Mouse (Mus musculus): ENCODE results near the gene Rbp3.

Gene Rbp3

GRCm38 (mm10) chr14:33972679-33973078 is 18.9 kb downstream of the Rbp3 start:
- in situ Hi-C loops (cut with MboI, MseI): no loop called here

- in situ Hi-C loops (cut with MboI, MseI): no loop called here
Measured at GRCm38 (mm10) chr14:33974752-33975151, 20.9 kb downstream of the Rbp3 start.

GRCm38 (mm10) chr14:33977748-33978147 is 23.9 kb downstream of the Rbp3 start:
- in situ Hi-C loops (cut with MboI, MseI): no loop called here

- in situ Hi-C loops (cut with MboI, MseI): no loop called here
Measured at GRCm38 (mm10) chr14:33978604-33979059, 24.8 kb downstream of the Rbp3 start, which contains the start of gene Zfp488. Gene Zfp488 (minus strand): TSS chr14:33978764.

GRCm38 (mm10) chr14:33989201-33989600 is 35.4 kb downstream of the Rbp3 start:
- in situ Hi-C loops (cut with MboI, MseI): no loop called here

GRCm38 (mm10) chr14:33991971-33992370 is 38.2 kb downstream of the Rbp3 start:
- in situ Hi-C loops (cut with MboI, MseI): loop anchor here (10.0 kb wide), 1 partner anchor 1683 kb away; no protein-coding TSS in a partner anchor

GRCm38 (mm10) chr14:33993051-33993450 is 39.2 kb downstream of the Rbp3 start:
- in situ Hi-C loops (cut with MboI, MseI): loop anchor here (10.0 kb wide), 1 partner anchor 1682 kb away; no protein-coding TSS in a partner anchor

- in situ Hi-C loops (cut with MboI, MseI): loop anchor here (10.0 kb wide), 1 partner anchor 1681 kb away; no protein-coding TSS in a partner anchor
Measured at GRCm38 (mm10) chr14:33993521-33994289, 39.9 kb downstream of the Rbp3 start.

GRCm38 (mm10) chr14:33997427-33997826 is 43.6 kb downstream of the Rbp3 start:
- in situ Hi-C loops (cut with MboI, MseI): loop anchor here (10.0 kb wide), 1 partner anchor 1677 kb away; no protein-coding TSS in a partner anchor

GRCm38 (mm10) chr14:34000076-34000475 is 46.3 kb downstream of the Rbp3 start:
- in situ Hi-C loops (cut with MboI, MseI): no loop called here

- in situ Hi-C loops (cut with MboI, MseI): no loop called here
Measured at GRCm38 (mm10) chr14:34001445-34001844, 47.6 kb downstream of the Rbp3 start.

GRCm38 (mm10) chr14:34002358-34002757 is 48.6 kb downstream of the Rbp3 start:
- in situ Hi-C loops (cut with MboI, MseI): no loop called here
